Mouse (Mus musculus) embryonic fibroblast, embryonic 13.5 days (primary cell): ENCODE data around the gene Celf2. TPM values are rescaled to one million over a fixed set of nuclear protein-coding genes. Genes with fewer than 3 reads are reported as not detected.

ENCODE experiments used
- H3K27ac ChIP-seq: 2 replicates; pipeline ENCODE4 v1.5.1; 2012; ENCODE audit warnings: low read length, control low read depth, inconsistent platforms; ENCODE audit not compliant: insufficient read depth
- H3K4me1 ChIP-seq: 2 replicates; pipeline ENCODE4 v1.6.1; 2011; ENCODE audit warnings: low read length; ENCODE audit not compliant: control insufficient read depth, insufficient read depth
- H3K4me3 ChIP-seq: 2 replicates; pipeline ENCODE4 v1.5.1; 2011; ENCODE audit warnings: mild to moderate bottlenecking, control low read depth, low read length; ENCODE audit not compliant: insufficient read depth
- CTCF ChIP-seq: IDR thresholded peaks from 2 replicates; pipeline ENCODE4 v1.5.1; 2011; ENCODE audit warnings: mild to moderate bottlenecking, control low read depth, low read length, moderate library complexity, borderline replicate concordance; ENCODE audit not compliant: insufficient read depth
- POLR2A ChIP-seq: IDR thresholded peaks from 2 replicates; pipeline ENCODE4 v1.6.1; 2011; ENCODE audit warnings: low read depth, mild to moderate bottlenecking, control low read depth, low read length, moderate library complexity
- polyA plus RNA-seq: library from polyadenylated mRNA; stranded (reverse); fragments of >200 nt; gene quantifications from 2 replicates; pipeline ENCODE4 v1.2.4, GENCODE M21; 2011; ENCODE audit warnings: low read depth; ENCODE audit not compliant: missing spikeins, insufficient read length

Celf2 gene
- polyA plus RNA-seq, 1 experiment: 36.6 TPM

GRCm38 (mm10) chr2:7245958-7246774 lies 263.2 kb downstream of the Celf2 start:
- TF ChIP-seq POLR2A (no peak), CTCF (no peak)
- H3K27ac ChIP-seq: no peak overlapping the region
- peaks cover 4% of the 10 kb centered on the region; the same call in 1 of the 2 replicates for H3K4me1 ChIP-seq
- no peak overlapping the region for H3K4me3 ChIP-seq

- Histone ChIP-seq H3K4me1 (peaks cover 4% of the 10 kb centered on the region; the same call in 1 of the 2 replicates), H3K4me3 (no peak overlapping the region), H3K27ac (no peak overlapping the region)
- TF ChIP-seq CTCF (no peak), POLR2A (no peak)
Observed at GRCm38 (mm10) chr2:7242139-7242538, 267.2 kb downstream of the Celf2 start.

GRCm38 (mm10) chr2:7241523-7241941 lies 267.8 kb downstream of the Celf2 start:
- Histone ChIP-seq H3K4me1 (peaks cover 4% of the 10 kb centered on the region; the same call in 1 of the 2 replicates), H3K27ac (no peak overlapping the region), H3K4me3 (no peak overlapping the region)
- TF ChIP-seq POLR2A: no peak
- TF ChIP-seq CTCF: no peak

GRCm38 (mm10) chr2:7237283-7237682 lies 272.1 kb downstream of the Celf2 start:
- no peak for TF ChIP-seq POLR2A
- Histone ChIP-seq H3K4me3 (no peak overlapping the region), H3K4me1 (no peaks in the 10 kb centered on the region), H3K27ac (no peak overlapping the region)

- no peak overlapping the region for H3K27ac ChIP-seq
- TF ChIP-seq POLR2A (no peak), CTCF (no peak)
- no peak overlapping the region for H3K4me3 ChIP-seq
- H3K4me1 ChIP-seq: no peaks in the 10 kb centered on the region
Observed at GRCm38 (mm10) chr2:7236452-7236851, 272.9 kb downstream of the Celf2 start.

- Histone ChIP-seq H3K4me3 (no peak overlapping the region), H3K4me1 (no peaks in the 10 kb centered on the region), H3K27ac (no peak overlapping the region)
- TF ChIP-seq POLR2A: no peak
- no peak for TF ChIP-seq CTCF
Observed at GRCm38 (mm10) chr2:7235059-7235741, 274.2 kb downstream of the Celf2 start.

GRCm38 (mm10) chr2:7234587-7234986 lies 274.8 kb downstream of the Celf2 start:
- Histone ChIP-seq H3K4me1 (no peaks in the 10 kb centered on the region), H3K4me3 (no peak overlapping the region), H3K27ac (no peak overlapping the region)
- TF ChIP-seq CTCF: no peak
- TF ChIP-seq POLR2A: no peak

GRCm38 (mm10) chr2:7233411-7233810 lies 276.0 kb downstream of the Celf2 start:
- H3K4me3 ChIP-seq: no peak overlapping the region
- no peak overlapping the region for H3K27ac ChIP-seq
- no peaks in the 10 kb centered on the region for H3K4me1 ChIP-seq
- TF ChIP-seq CTCF (no peak), POLR2A (no peak)

- Histone ChIP-seq H3K4me1 (no peaks in the 10 kb centered on the region), H3K4me3 (no peak overlapping the region), H3K27ac (no peak overlapping the region)
- no peak for TF ChIP-seq CTCF
Observed at GRCm38 (mm10) chr2:7226785-7227184, 282.6 kb downstream of the Celf2 start.

- Histone ChIP-seq H3K27ac (no peak overlapping the region), H3K4me3 (no peak overlapping the region), H3K4me1 (no peaks in the 10 kb centered on the region)
- TF ChIP-seq CTCF (no peak), POLR2A (no peak)
Observed at GRCm38 (mm10) chr2:7224346-7225071, 284.9 kb downstream of the Celf2 start.
